Mouse (Mus musculus): ENCODE measurements around the gene 9830107B12Rik. TPM values are rescaled to one million over a fixed set of nuclear protein-coding genes. Genes with fewer than 3 reads are reported as not detected.

The 9830107B12Rik gene
- polyA plus RNA-seq (2014; fragmentation: Illumina TruSeq; extraction: RNeasy Lipid Tissue Mini Kit (QIAGEN cat#74804); ENCODE audit: low read depth, low replicate concordance): not detected

GRCm38 (mm10) chr17:48146120-48146519 is at the start of gene 9830107B12Rik:
Gene 9830107B12Rik, minus strand, starts transcription at chr17:48146268.

GRCm38 (mm10) chr17:48167103-48167502 is 21.0 kb upstream of the 9830107B12Rik start, which contains the start of gene A530064D06Rik:
Gene A530064D06Rik, minus strand, starts transcription at chr17:48167275.

DNA sequence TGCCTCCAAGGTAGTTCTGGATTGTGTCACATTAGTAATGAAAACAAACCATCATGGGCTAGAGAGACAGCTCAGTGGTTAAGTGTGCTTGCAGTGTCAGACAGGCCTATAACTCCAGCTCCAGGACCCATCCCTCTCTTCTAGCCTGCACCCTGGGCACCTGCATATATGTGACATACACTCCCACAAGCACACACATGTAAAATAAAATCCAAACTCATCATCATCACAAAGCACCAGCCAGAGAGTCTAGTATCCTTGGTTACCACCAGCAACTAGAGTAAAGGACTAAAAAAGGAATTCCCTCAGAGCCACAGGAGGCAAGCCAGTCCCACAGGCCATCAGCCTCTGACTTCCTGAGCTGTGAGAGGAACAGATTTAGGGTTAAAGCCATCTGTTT is 57.0 kb downstream of the 9830107B12Rik start, which contains the start of gene 1700067P10Rik:
TSS of gene 1700067P10Rik (plus strand) at position 301 of the 400 bp plus-strand sequence.

Other genes starting within 250 kb of the 9830107B12Rik start
- 0.04 TPM for gene Foxp4, start 221.6 kb downstream of the 9830107B12Rik start, polyA plus RNA-seq (2014; fragmentation: Illumina TruSeq; extraction: RNeasy Lipid Tissue Mini Kit (QIAGEN cat#74804); ENCODE audit: low read depth, low replicate concordance)
- 16.5 TPM for gene 1700122O11Rik, start 108.0 kb downstream of the 9830107B12Rik start, polyA plus RNA-seq (2014; fragmentation: Illumina TruSeq; extraction: RNeasy Lipid Tissue Mini Kit (QIAGEN cat#74804); ENCODE audit: low read depth, low replicate concordance)
- 79.1 TPM for gene 1700067P10Rik, start 56.9 kb downstream of the 9830107B12Rik start, polyA plus RNA-seq (2014; fragmentation: Illumina TruSeq; extraction: RNeasy Lipid Tissue Mini Kit (QIAGEN cat#74804); ENCODE audit: low read depth, low replicate concordance)
- gene A530064D06Rik, start 21.0 kb upstream of the 9830107B12Rik start, polyA plus RNA-seq (2014; fragmentation: Illumina TruSeq; extraction: RNeasy Lipid Tissue Mini Kit (QIAGEN cat#74804); ENCODE audit: low read depth, low replicate concordance): 0.11 TPM
- 1.6 TPM for gene Trem1, start 86.5 kb upstream of the 9830107B12Rik start, polyA plus RNA-seq (2014; fragmentation: Illumina TruSeq; extraction: RNeasy Lipid Tissue Mini Kit (QIAGEN cat#74804); ENCODE audit: low read depth, low replicate concordance)
- not detected for gene Trem3, start 101.5 kb upstream of the 9830107B12Rik start, polyA plus RNA-seq (2014; fragmentation: Illumina TruSeq; extraction: RNeasy Lipid Tissue Mini Kit (QIAGEN cat#74804); ENCODE audit: low read depth, low replicate concordance)
- gene Treml4, start 118.0 kb upstream of the 9830107B12Rik start, polyA plus RNA-seq (2014; fragmentation: Illumina TruSeq; extraction: RNeasy Lipid Tissue Mini Kit (QIAGEN cat#74804); ENCODE audit: low read depth, low replicate concordance): not detected
- gene Treml2, start 153.2 kb upstream of the 9830107B12Rik start, polyA plus RNA-seq (2014; fragmentation: Illumina TruSeq; extraction: RNeasy Lipid Tissue Mini Kit (QIAGEN cat#74804); ENCODE audit: low read depth, low replicate concordance): not detected
- 2.6 TPM for gene B430306N03Rik, start 169.9 kb upstream of the 9830107B12Rik start, polyA plus RNA-seq (2014; fragmentation: Illumina TruSeq; extraction: RNeasy Lipid Tissue Mini Kit (QIAGEN cat#74804); ENCODE audit: low read depth, low replicate concordance)
- not detected for gene Trem2, start 200.1 kb upstream of the 9830107B12Rik start, polyA plus RNA-seq (2014; fragmentation: Illumina TruSeq; extraction: RNeasy Lipid Tissue Mini Kit (QIAGEN cat#74804); ENCODE audit: low read depth, low replicate concordance)
- gene Treml1, start 213.6 kb upstream of the 9830107B12Rik start, polyA plus RNA-seq (2014; fragmentation: Illumina TruSeq; extraction: RNeasy Lipid Tissue Mini Kit (QIAGEN cat#74804); ENCODE audit: low read depth, low replicate concordance): not detected

All from testis, adult 10 weeks (tissue).